Comparison of ENCODE assay signal across 39 mouse cellular contexts in the genomic region with DNA sequence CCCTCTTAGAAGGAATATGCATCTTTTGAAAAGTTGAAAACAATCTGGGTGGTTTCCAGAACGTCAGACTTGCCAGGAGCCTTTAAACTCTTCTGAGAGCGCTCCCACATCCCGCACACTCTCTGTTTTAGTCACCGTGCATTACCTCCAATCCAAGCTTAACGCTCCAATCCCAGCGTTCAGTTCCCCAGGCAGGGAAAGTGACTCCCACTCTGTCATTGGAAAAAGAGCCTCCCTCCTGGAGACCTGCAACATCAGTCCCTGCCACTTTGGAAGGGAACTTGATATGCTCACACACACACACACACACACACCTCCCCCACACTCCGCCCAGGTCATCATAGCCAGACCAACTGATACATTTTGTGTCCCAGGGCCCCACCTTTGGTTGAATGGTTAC. TPM values are rescaled to one million over a fixed set of nuclear protein-coding genes. Genes with fewer than 3 reads are reported as not detected.
"Had no signal": no experiment of that assay in that cellular context is flagged by ENCODE, and none has a peak within 500 bp of the region (broad histone marks: within the 10 kb centered on the region; RNA-seq: fewer than 3 reads in every experiment).

No protein-coding gene starts in this region.

- H3K4me1 ChIP-seq: limb, embryonic 12.5 days; limb, embryonic 13.5 days; limb, embryonic 15.5 days; liver, embryonic 12.5 days; liver, embryonic 13.5 days; liver, embryonic 15.5 days; lung, embryonic 15.5 days; megakaryocyte, embryonic 14.5 days; midbrain, embryonic 10.5 days; midbrain, embryonic 12.5 days; neural tube, embryonic 12.5 days had no signal

- H3K9ac ChIP-seq: limb, embryonic 12.5 days; limb, embryonic 13.5 days; limb, embryonic 15.5 days; liver, embryonic 12.5 days; liver, embryonic 13.5 days; liver, embryonic 14.5 days; liver, embryonic 15.5 days; liver, postnatal 0 days; lung, embryonic 14.5 days; lung, embryonic 15.5 days; midbrain, embryonic 12.5 days; midbrain, embryonic 13.5 days; midbrain, embryonic 15.5 days; neural tube, embryonic 12.5 days; neural tube, embryonic 13.5 days had no signal

- H3K9me3 ChIP-seq: limb, embryonic 12.5 days; limb, embryonic 13.5 days; limb, embryonic 15.5 days; liver, embryonic 12.5 days; liver, embryonic 13.5 days; liver, embryonic 15.5 days; lung, embryonic 15.5 days; megakaryocyte, embryonic 14.5 days; midbrain, embryonic 10.5 days; midbrain, embryonic 12.5 days; midbrain, embryonic 13.5 days; midbrain, embryonic 15.5 days; neural tube, embryonic 12.5 days; neural tube, embryonic 13.5 days had no signal

- H3K4me3 ChIP-seq: limb, embryonic 12.5 days; limb, embryonic 13.5 days; limb, embryonic 15.5 days; liver, embryonic 12.5 days; liver, embryonic 13.5 days; liver, embryonic 15.5 days; lung, embryonic 15.5 days; megakaryocyte, embryonic 14.5 days; midbrain, embryonic 10.5 days; midbrain, embryonic 12.5 days; midbrain, embryonic 13.5 days; midbrain, embryonic 15.5 days; myocyte; neural tube, embryonic 12.5 days; neural tube, embryonic 13.5 days had no signal

- H3K27me3 ChIP-seq: limb, embryonic 13.5 days; limb, embryonic 15.5 days; liver, embryonic 12.5 days; liver, embryonic 13.5 days; liver, embryonic 15.5 days; lung, embryonic 15.5 days; megakaryocyte, embryonic 14.5 days; midbrain, embryonic 12.5 days; midbrain, embryonic 13.5 days; midbrain, embryonic 15.5 days; neural tube, embryonic 12.5 days; neural tube, embryonic 13.5 days had no signal

- DNase-seq: left cerebral cortex, postnatal 4 days; liver; liver, embryonic 13.5 days; liver, postnatal 0 days; lung, adult 18-20 months; lung, adult 2 months; lung, embryonic 14.5 days; lung, postnatal 10 days; lung, postnatal 14 days; lung, postnatal 36 days; lung, postnatal 4 days; midbrain, embryonic 14.5 days had no signal

- H3K36me3 ChIP-seq: limb, embryonic 12.5 days; limb, embryonic 13.5 days; limb, embryonic 15.5 days; liver, embryonic 12.5 days; liver, embryonic 13.5 days; liver, embryonic 15.5 days; lung, embryonic 15.5 days; midbrain, embryonic 10.5 days; midbrain, embryonic 12.5 days; midbrain, embryonic 13.5 days; midbrain, embryonic 15.5 days; neural tube, embryonic 12.5 days; neural tube, embryonic 13.5 days had no signal

- H3K27ac ChIP-seq: limb, embryonic 12.5 days; limb, embryonic 13.5 days; limb, embryonic 15.5 days; liver, embryonic 12.5 days; liver, embryonic 13.5 days; liver, embryonic 14.5 days; liver, embryonic 15.5 days; lung, embryonic 15.5 days; macrophage; midbrain, embryonic 10.5 days; midbrain, embryonic 12.5 days; midbrain, embryonic 13.5 days; midbrain, embryonic 15.5 days; neural tube, embryonic 12.5 days; neural tube, embryonic 13.5 days had no signal

RNA-seq across cellular contexts. Expression of gene Otor, which starts 39.9 kb away (rescaled TPM):
- total RNA-seq: left cerebral cortex, postnatal 10 days; left cerebral cortex, postnatal 14 days; left cerebral cortex, postnatal 36 days; liver, adult 2 months; megakaryocyte progenitor cell, adult 5-6 weeks; megakaryocyte, adult 5-6 weeks; megakaryocyte-erythroid progenitor cell, adult 5-6 weeks; monocyte, adult 5-6 weeks had no signal
- polyA plus RNA-seq: liver, adult 2 months; liver, embryonic 15.5 days; liver, embryonic 16.5 days; liver, postnatal 0 days; lung, adult 2 months; lung, postnatal 0 days; macrophage; midbrain, postnatal 0 days; myocyte had no signal
